Mouse (Mus musculus) heart, adult 2 months (tissue): Measurements from ENCODE around the gene Foxo3.

Source experiments
- CTCF ChIP-seq: fragments of 200-600 bp; IDR thresholded peaks from 2 replicates; pipeline ENCODE4 v1.8.1; 2022; ENCODE audit warnings: antibody characterized with exemption, mild to moderate bottlenecking, moderate library complexity
- POLR2A ChIP-seq: fragments of 200-500 bp; IDR thresholded peaks from 2 replicates; pipeline ENCODE4 v1.6.1; 2011; ENCODE audit warnings: mild to moderate bottlenecking, low read depth, low read length, control low read depth; ENCODE audit not compliant: insufficient read depth

DNA sequence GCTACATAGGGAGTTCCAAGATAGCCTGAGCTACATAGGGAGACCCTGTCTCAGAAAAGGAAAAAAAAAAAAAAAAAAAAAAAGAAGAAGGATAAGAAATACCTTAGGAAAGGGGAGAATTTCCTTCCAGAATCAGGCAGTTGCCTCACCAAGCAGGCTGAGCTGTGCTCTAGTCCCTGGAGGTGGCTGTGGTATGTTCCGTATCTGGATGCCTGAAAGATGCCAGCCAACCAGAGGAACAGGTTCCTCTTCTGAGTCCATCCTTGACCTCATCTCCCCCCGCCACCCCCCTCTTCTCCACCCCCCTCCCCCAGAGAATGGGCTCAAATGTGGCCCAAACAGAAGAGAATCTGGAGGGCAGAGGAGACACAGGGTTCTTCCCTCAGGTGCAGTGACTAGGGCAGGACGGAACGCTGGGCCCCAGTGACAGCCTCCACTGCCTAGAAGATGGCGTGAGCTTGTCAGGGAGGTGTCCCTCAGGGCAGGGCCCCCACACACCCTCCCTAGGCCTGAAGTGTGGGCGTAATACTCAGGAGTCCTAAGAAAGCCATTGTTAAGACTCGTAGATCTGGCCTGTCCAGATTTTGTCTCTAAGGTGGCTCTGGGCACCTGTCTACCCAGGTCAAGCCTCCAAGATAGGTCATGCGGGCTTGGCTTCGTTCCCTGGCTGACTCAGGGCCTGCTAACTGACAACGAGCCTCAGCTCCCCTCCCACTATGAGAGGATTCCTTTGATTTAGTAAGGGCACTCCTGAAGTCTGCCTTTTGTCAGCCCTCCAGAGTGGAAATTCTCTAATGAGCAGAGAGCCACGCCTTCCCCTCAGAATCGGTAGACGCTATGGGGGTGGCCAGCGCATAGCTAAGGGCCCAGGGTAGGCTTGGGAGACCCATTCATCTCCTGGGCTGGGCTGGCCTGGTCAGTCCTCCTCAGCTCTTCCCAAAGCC, 141.5 kb downstream of the Foxo3 start:
- TF ChIP-seq CTCF, result no peak
- TF ChIP-seq POLR2A, result no peak
